Mouse (Mus musculus) common myeloid progenitor, adult 5-6 weeks (primary cell): ENCODE results near the gene Macrod2. TPM values are rescaled to one million over a fixed set of nuclear protein-coding genes. Genes with fewer than 3 reads are reported as not detected.

Source experiments
- ATAC-seq: replicated peaks from 2 replicates; pipeline ENCODE4 v1.8.0; 2016; ENCODE audit warnings: low read depth, mild to moderate bottlenecking, moderate TSS enrichment, inconsistent platforms; ENCODE audit not compliant: poor library complexity, severe bottlenecking
- total RNA-seq: library from RNA; stranded (forward); fragments of 200-1000, 187-1606 nt; gene quantifications from 2 replicates; pipeline ENCODE4 v1.2.3, GENCODE M21; 2017

Gene Macrod2
- total RNA-seq, 1 experiment from 2014 or later, result 10.0 TPM

- ATAC-seq, result no peak
Observed at GRCm38 (mm10) chr2:141266591-141266990, 871.5 kb downstream of the Macrod2 start.

- ATAC-seq, result no peak
Observed at GRCm38 (mm10) chr2:141271541-141271940, 876.4 kb downstream of the Macrod2 start.

- ATAC-seq, result no peak
Observed at GRCm38 (mm10) chr2:141272966-141273365, 877.9 kb downstream of the Macrod2 start.

- ATAC-seq, result peak; percentile 62; the same call in 1 of the 2 replicates
Observed at GRCm38 (mm10) chr2:141274262-141274661, 879.2 kb downstream of the Macrod2 start.

- ATAC-seq, result no peak
Observed at GRCm38 (mm10) chr2:141279130-141279698, 884.1 kb downstream of the Macrod2 start.

- ATAC-seq, result peak; percentile 63
Observed at GRCm38 (mm10) chr2:141280817-141281216, 885.7 kb downstream of the Macrod2 start.

GRCm38 (mm10) chr2:141286110-141286747 is 891.1 kb downstream of the Macrod2 start:
- no peak for ATAC-seq

GRCm38 (mm10) chr2:141288494-141288893 is 893.4 kb downstream of the Macrod2 start:
- ATAC-seq, result no peak

- no peak for ATAC-seq
Observed at GRCm38 (mm10) chr2:141289059-141289713, 894.1 kb downstream of the Macrod2 start.

- ATAC-seq, result no peak
Observed at GRCm38 (mm10) chr2:141292847-141293246, 897.7 kb downstream of the Macrod2 start.

GRCm38 (mm10) chr2:141299168-141299567 is 904.1 kb downstream of the Macrod2 start:
- ATAC-seq, result no peak

GRCm38 (mm10) chr2:141301030-141301429 is 905.9 kb downstream of the Macrod2 start:
- no peak for ATAC-seq

GRCm38 (mm10) chr2:141308406-141308805 is 913.3 kb downstream of the Macrod2 start:
- no peak for ATAC-seq

GRCm38 (mm10) chr2:141312136-141312948 is 917.2 kb downstream of the Macrod2 start:
- no peak for ATAC-seq

- no peak for ATAC-seq
Observed at GRCm38 (mm10) chr2:141315349-141315748, 920.2 kb downstream of the Macrod2 start.

GRCm38 (mm10) chr2:141323956-141324460 is 928.9 kb downstream of the Macrod2 start:
- no peak for ATAC-seq

GRCm38 (mm10) chr2:141327296-141327695 is 932.2 kb downstream of the Macrod2 start:
- no peak for ATAC-seq

- ATAC-seq, result no peak
Observed at GRCm38 (mm10) chr2:141337708-141338107, 942.6 kb downstream of the Macrod2 start.

- no peak for ATAC-seq
Observed at GRCm38 (mm10) chr2:141343988-141344535, 949.0 kb downstream of the Macrod2 start.

- no peak for ATAC-seq
Observed at GRCm38 (mm10) chr2:141352623-141353022, 957.5 kb downstream of the Macrod2 start.
